Mouse (Mus musculus): Measurements from ENCODE around the gene Dusp22.

GRCm38 (mm10) chr13:30612079-30612794 lies 47.6 kb upstream of the Dusp22 start:
- TF ChIP-seq CTCF (IDR thresholded peaks at IDR 0.05; ENCODE audit: control insufficient read depth, insufficient read depth, insufficient replicate concordance, low read depth, low read length) (no peak), POLR2A (IDR thresholded peaks at IDR 0.05; ENCODE audit: control insufficient read depth, low read depth, low read length) (no peak)

All from testis, adult 2 months (tissue).